Mouse (Mus musculus): Measurements from ENCODE around the gene Ifnk.

- TF ChIP-seq GATA1 (IDR thresholded peaks at IDR 0.05; ENCODE audit: low read length), result no peak
- no peak for TF ChIP-seq TAL1 (IDR thresholded peaks at IDR 0.05; ENCODE audit: low read length)
Observed at GRCm38 (mm10) chr4:35135806-35136205, 16.1 kb upstream of the Ifnk start.
